Mouse (Mus musculus): ENCODE measurements around the gene Galnt10. TPM values are rescaled to one million over a fixed set of nuclear protein-coding genes. Genes with fewer than 3 reads are reported as not detected.

Gene Galnt10
- total RNA-seq, 1 experiment: 13.5 TPM

DNA sequence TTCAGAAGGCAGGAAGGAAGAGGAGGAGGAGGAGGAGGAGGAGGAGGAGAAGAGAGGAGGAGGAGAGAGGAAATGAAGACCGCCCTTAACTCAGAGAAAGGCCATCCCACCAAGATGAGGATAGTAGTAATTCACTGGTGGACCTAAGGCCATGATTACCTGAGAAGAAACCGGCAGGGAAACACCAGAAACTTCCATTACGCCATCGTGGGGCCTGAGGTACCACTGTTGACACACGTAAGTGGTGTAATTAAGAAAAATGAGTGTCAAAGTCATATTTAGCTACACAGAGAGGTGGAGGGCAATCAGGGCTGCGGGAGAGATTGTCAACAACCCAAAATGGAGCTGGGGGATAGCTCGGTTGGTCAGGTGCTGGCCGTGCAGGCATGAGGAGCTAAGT lies 23.0 kb downstream of the Galnt10 start:
- peaks cover 3 to 11% of the 10 kb centered on the region in 2 experiments; a peak in 3 of 4 replicates for H3K4me1 ChIP-seq (ENCODE audit: control insufficient read depth in 2 of 2, insufficient read depth in 2 of 2, low read length in 2 of 2, poor library complexity in 1 of 2)
- no peak for TF ChIP-seq ZC3H11A (IDR thresholded peaks at IDR 0.05; ENCODE audit: borderline replicate concordance, low read depth, low read length)
- TF ChIP-seq CHD2 (IDR thresholded peaks at IDR 0.05; ENCODE audit: low read depth, low read length): no peak
- TF ChIP-seq HCFC1 (IDR thresholded peaks at IDR 0.05; ENCODE audit: borderline replicate concordance, insufficient read depth, low read length): no peak
- TF ChIP-seq ZNF384 (IDR thresholded peaks at IDR 0.05; ENCODE audit: low read depth, low read length): no peak
- TF ChIP-seq MAFK (IDR thresholded peaks at IDR 0.05; ENCODE audit: insufficient read depth, low read depth, low read length): no peak
- in situ Hi-C loops (cut with MboI; ENCODE audit: low sequenced_read_pairs in 2 of 2, unreplicated experiment in 2 of 2): no loop called here
- no peak overlapping the region for H3K9ac ChIP-seq (ENCODE audit: insufficient read depth, low read depth, low read length, poor library complexity, severe bottlenecking)
- no peak overlapping the region for H3K27ac ChIP-seq (ENCODE audit: insufficient read depth, low read depth, low read length, poor library complexity, severe bottlenecking)
- H3K36me3 ChIP-seq (ENCODE audit: control insufficient read depth, insufficient read depth, low read length, poor library complexity, severe bottlenecking): no peaks in the 10 kb centered on the region
- DNase-seq (ENCODE audit: low read depth, low spot score): no peak
- H3K4me3 ChIP-seq (ENCODE audit: insufficient read depth in 1 of 2, low read depth in 1 of 2, low read length in 2 of 2, poor library complexity in 1 of 2, severe bottlenecking in 1 of 2): no peak overlapping the region
- no peaks in the 10 kb centered on the region for H3K9me3 ChIP-seq (ENCODE audit: control insufficient read depth, insufficient read depth, low read depth, low read length)

- Histone ChIP-seq H3K27ac (ENCODE audit: insufficient read depth, low read depth, low read length, poor library complexity, severe bottlenecking) (no peak overlapping the region), H3K36me3 (ENCODE audit: control insufficient read depth, insufficient read depth, low read length, poor library complexity, severe bottlenecking) (no peaks in the 10 kb centered on the region), H3K9me3 (ENCODE audit: control insufficient read depth, insufficient read depth, low read depth, low read length) (no peaks in the 10 kb centered on the region), H3K4me3 (ENCODE audit: insufficient read depth in 1 of 2, low read depth in 1 of 2, low read length in 2 of 2, poor library complexity in 1 of 2, severe bottlenecking in 1 of 2) (no peak overlapping the region), H3K4me1 (ENCODE audit: control insufficient read depth in 2 of 2, insufficient read depth in 2 of 2, low read length in 2 of 2, poor library complexity in 1 of 2) (peaks cover 3 to 14% of the 10 kb centered on the region in 2 experiments; a peak in 3 of 4 replicates), H3K9ac (ENCODE audit: insufficient read depth, low read depth, low read length, poor library complexity, severe bottlenecking) (no peak overlapping the region)
- in situ Hi-C loops (cut with MboI; ENCODE audit: low sequenced_read_pairs in 2 of 2, unreplicated experiment in 2 of 2): no loop called here
- DNase-seq (ENCODE audit: low read depth, low spot score): no peak
- TF ChIP-seq ZC3H11A (IDR thresholded peaks at IDR 0.05; ENCODE audit: borderline replicate concordance, low read depth, low read length) (no peak), HCFC1 (IDR thresholded peaks at IDR 0.05; ENCODE audit: borderline replicate concordance, insufficient read depth, low read length) (no peak), CHD2 (IDR thresholded peaks at IDR 0.05; ENCODE audit: low read depth, low read length) (no peak), ZNF384 (IDR thresholded peaks at IDR 0.05; ENCODE audit: low read depth, low read length) (no peak), MAFK (IDR thresholded peaks at IDR 0.05; ENCODE audit: insufficient read depth, low read depth, low read length) (no peak)
These were observed 24.3 kb downstream of the Galnt10 start for GRCm38 (mm10) chr11:57669522-57669921.

GRCm38 (mm10) chr11:57671120-57671697 lies 26.0 kb downstream of the Galnt10 start:
- Histone ChIP-seq H3K27ac (ENCODE audit: insufficient read depth, low read depth, low read length, poor library complexity, severe bottlenecking) (no peak overlapping the region), H3K9me3 (ENCODE audit: control insufficient read depth, insufficient read depth, low read depth, low read length) (no peaks in the 10 kb centered on the region), H3K9ac (ENCODE audit: insufficient read depth, low read depth, low read length, poor library complexity, severe bottlenecking) (no peak overlapping the region), H3K4me1 (ENCODE audit: control insufficient read depth in 2 of 2, insufficient read depth in 2 of 2, low read length in 2 of 2, poor library complexity in 1 of 2) (peaks cover 3 to 15% of the 10 kb centered on the region in 2 experiments; a peak in 3 of 4 replicates), H3K36me3 (ENCODE audit: control insufficient read depth, insufficient read depth, low read length, poor library complexity, severe bottlenecking) (no peaks in the 10 kb centered on the region), H3K4me3 (ENCODE audit: insufficient read depth in 1 of 2, low read depth in 1 of 2, low read length in 2 of 2, poor library complexity in 1 of 2, severe bottlenecking in 1 of 2) (no peak overlapping the region)
- no peak for DNase-seq (ENCODE audit: low read depth, low spot score)
- TF ChIP-seq CHD2 (IDR thresholded peaks at IDR 0.05; ENCODE audit: low read depth, low read length): no peak
- TF ChIP-seq ZNF384 (IDR thresholded peaks at IDR 0.05; ENCODE audit: low read depth, low read length): no peak
- no peak for TF ChIP-seq MAFK (IDR thresholded peaks at IDR 0.05; ENCODE audit: insufficient read depth, low read depth, low read length)
- no peak for TF ChIP-seq ZC3H11A (IDR thresholded peaks at IDR 0.05; ENCODE audit: borderline replicate concordance, low read depth, low read length)
- no peak for TF ChIP-seq HCFC1 (IDR thresholded peaks at IDR 0.05; ENCODE audit: borderline replicate concordance, insufficient read depth, low read length)
- in situ Hi-C loops (cut with MboI; ENCODE audit: low sequenced_read_pairs in 2 of 2, unreplicated experiment in 2 of 2): no loop called here

- Histone ChIP-seq H3K4me1 (ENCODE audit: control insufficient read depth in 2 of 2, insufficient read depth in 2 of 2, low read length in 2 of 2, poor library complexity in 1 of 2) (peaks cover 3 to 15% of the 10 kb centered on the region in 2 experiments; a peak in 3 of 4 replicates), H3K9ac (ENCODE audit: insufficient read depth, low read depth, low read length, poor library complexity, severe bottlenecking) (no peak overlapping the region), H3K36me3 (ENCODE audit: control insufficient read depth, insufficient read depth, low read length, poor library complexity, severe bottlenecking) (no peaks in the 10 kb centered on the region), H3K27ac (ENCODE audit: insufficient read depth, low read depth, low read length, poor library complexity, severe bottlenecking) (no peak overlapping the region), H3K4me3 (ENCODE audit: insufficient read depth in 1 of 2, low read depth in 1 of 2, low read length in 2 of 2, poor library complexity in 1 of 2, severe bottlenecking in 1 of 2) (no peak overlapping the region), H3K9me3 (ENCODE audit: control insufficient read depth, insufficient read depth, low read depth, low read length) (no peaks in the 10 kb centered on the region)
- in situ Hi-C loops (cut with MboI; ENCODE audit: low sequenced_read_pairs in 2 of 2, unreplicated experiment in 2 of 2): no loop called here
- DNase-seq (ENCODE audit: low read depth, low spot score): no peak
- TF ChIP-seq HCFC1 (IDR thresholded peaks at IDR 0.05; ENCODE audit: borderline replicate concordance, insufficient read depth, low read length): no peak
- no peak for TF ChIP-seq ZC3H11A (IDR thresholded peaks at IDR 0.05; ENCODE audit: borderline replicate concordance, low read depth, low read length)
- TF ChIP-seq CHD2 (IDR thresholded peaks at IDR 0.05; ENCODE audit: low read depth, low read length): no peak
- no peak for TF ChIP-seq ZNF384 (IDR thresholded peaks at IDR 0.05; ENCODE audit: low read depth, low read length)
- TF ChIP-seq MAFK (IDR thresholded peaks at IDR 0.05; ENCODE audit: insufficient read depth, low read depth, low read length): no peak
These were observed 26.6 kb downstream of the Galnt10 start for GRCm38 (mm10) chr11:57671797-57672196.

Data from ES-E14 (cell line).